Mouse (Mus musculus): ENCODE data around the gene Rassf10. TPM values are rescaled to one million over a fixed set of nuclear protein-coding genes. Genes with fewer than 3 reads are reported as not detected.
"Not testable (repeated sequence)": the region's sequence is repeated elsewhere in the genome, so short reads cannot be mapped to it uniquely, and the experiment has no call there.

Rassf10 gene
- total RNA-seq (2021): 1 to 10 TPM; 2.6 to 6.1 TPM
- long read RNA-seq, experiment 1, transcript Rassf10-201 (1 exons, 3,496 nt): major isoform, 12 of 12 reads
- long read RNA-seq, experiment 1, partial matches to known transcripts: 0 of 12 reads
- long read RNA-seq, experiment 1, other reads (novel, unspliced or antisense): 0 of 12 reads
- long read RNA-seq, experiment 2, transcript Rassf10-201 (1 exons, 3,496 nt): major isoform, 11 of 11 reads
- long read RNA-seq, experiment 2, partial matches to known transcripts: 0 of 11 reads
- long read RNA-seq, experiment 2, other reads (novel, unspliced or antisense): 0 of 11 reads

DNA sequence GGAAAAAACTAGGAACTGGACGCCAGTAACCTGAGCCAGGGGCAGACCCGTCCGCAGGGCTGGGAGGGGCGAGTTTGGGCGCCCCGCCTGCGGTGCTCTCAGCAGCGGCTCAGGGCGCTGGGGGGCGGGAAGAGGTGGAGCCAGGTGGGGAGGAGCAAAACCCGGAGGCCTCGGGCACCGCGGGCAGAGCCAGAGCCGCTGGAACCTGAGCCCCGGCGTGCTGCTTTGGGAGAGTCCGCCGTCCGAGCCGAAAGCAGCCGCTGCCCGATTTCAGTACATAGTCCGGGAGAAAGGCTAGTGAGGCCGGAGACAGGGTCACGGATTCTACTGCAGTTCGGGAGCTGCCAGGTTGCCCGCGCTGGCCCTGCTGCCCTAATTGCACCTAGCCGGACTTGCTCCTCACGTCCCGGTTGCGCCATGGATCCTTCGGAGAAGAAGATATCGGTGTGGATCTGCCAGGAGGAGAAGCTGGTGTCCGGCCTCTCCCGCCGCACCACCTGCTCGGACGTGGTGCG, at the start of gene Rassf10:
Gene Rassf10, plus strand, starts transcription at position 186 of the 515 bp plus-strand sequence.
- peak; percentile 95 for DNase-seq

DNA sequence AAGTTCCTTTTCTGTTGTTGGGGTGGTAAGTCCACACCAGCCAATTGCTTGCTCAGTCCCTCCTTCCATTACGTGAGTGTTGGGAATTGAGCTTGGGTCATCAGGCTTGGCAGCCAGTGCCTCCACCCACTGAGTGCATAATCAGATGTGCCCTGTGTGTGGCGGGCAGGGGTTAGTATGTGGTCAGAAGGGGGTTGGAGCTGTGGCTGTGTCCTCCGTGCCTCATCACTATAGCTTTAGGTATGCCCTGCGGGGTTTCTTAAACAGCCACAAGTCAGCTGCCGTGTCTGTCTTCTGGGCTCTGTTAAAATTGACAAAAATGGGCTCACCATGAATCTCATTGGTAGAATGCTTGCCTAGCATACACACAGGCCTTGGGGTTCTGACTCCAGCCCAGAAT, 46.9 kb upstream of the Rassf10 start:
- DNase-seq: no peak

DNA sequence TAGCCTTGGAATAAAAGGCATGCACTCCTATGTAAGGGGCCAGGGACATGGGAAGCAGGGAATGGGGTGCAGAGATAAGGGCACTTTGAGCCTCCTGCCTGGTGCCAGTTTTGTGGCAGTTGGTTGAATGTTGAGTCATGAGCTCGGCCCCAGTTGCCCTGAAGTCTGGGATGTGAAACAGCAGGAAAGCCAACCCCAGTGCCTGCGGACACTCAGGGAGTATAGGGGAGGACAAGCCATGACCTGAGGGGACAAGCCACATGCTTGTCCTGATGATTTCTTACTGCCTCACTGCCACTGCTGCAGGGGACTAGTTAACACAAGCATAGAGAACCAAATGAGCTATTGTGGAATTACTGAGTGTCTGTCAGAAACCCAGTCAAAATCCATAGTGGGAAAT, 46.3 kb upstream of the Rassf10 start:
- DNase-seq: peak; percentile 20

DNA sequence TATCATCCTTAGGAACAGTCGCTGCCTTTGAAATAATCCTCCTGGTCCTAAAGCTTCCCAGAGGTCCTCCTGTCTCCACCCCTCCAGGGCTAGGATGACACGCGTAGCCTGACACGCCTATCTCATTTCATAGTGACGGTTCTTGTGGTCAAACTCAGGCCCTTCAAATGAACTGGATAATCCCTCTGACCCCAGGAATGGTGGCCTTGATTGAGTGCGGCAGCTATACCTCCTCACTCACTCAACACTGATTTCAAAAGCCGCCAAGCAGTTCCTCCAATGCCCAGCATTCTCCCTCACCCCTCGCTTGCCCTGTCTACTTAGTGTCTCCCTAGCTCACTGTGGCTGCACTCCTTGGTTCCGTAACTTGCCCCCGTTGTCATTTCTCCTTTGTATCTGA, 44.6 kb upstream of the Rassf10 start:
- DNase-seq: no peak

DNA sequence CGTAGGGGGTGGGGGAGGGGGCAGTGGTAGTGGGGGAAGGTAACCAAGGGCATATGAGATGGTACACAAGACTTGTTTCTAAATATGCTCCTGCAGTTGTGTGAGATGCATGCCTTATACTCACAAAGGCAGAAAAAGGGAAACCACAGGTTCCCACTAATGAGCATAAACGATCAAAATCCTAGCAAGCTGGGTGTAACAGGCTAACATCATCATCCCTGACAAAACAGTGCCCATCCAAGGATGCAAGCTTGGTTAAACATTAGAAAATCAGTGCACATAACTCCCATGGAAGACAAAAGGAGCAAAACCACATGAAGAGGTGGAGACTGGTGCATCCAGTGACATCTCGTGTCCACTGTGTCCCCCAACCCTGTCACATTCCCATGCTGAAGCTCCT, 40.8 kb upstream of the Rassf10 start:
- no peak for DNase-seq

DNA sequence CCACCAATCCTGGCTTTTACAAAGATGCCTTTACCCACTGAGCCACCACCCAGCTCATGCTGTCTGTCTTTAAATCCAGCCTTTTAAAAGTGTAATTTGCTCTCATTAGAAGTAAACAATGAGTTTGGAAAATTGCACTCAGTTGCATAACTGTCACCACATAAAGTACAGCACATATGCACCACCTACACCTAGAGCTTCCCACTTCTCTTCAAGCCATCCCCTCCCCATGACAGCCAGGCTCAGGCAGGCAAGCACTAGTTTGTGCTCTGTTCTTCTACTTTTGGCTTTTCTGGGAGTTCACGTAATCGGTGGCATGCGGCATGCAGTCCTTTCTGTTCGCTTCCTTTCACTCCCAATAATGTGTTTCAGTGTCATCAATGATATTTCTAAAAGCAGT, 38.2 kb upstream of the Rassf10 start:
- no peak for DNase-seq

DNA sequence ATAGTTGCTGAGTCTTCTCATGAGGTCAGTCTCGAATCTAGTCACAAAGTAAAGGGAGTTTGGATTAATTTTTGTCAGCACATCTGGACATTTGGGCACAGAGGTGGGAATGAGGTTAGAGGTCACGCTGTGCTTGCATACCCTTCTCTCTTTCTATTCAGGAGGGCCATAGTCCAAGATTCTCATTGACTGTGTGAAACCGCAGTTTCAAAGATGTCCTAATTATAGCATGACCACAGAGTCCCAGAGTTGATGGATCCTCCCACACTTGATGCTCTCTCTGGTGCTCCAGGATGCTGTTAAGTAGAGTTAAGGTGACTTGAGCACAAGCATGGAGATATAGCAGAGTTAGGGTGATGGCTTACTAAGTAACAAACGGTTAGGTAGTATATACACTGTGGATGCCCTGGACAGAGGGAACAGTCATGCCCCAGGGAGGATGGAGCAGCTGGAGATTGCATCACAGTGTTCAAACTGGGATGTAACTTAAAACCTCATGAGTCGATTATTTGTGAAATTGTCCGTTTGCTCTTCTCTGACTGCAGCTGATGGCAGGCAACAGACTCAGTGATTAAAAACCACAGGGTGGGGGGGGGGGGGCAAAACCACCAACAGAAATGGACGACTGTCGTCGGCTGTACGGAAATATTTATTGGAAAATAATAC, 36.0 kb upstream of the Rassf10 start:
- no peak for DNase-seq

DNA sequence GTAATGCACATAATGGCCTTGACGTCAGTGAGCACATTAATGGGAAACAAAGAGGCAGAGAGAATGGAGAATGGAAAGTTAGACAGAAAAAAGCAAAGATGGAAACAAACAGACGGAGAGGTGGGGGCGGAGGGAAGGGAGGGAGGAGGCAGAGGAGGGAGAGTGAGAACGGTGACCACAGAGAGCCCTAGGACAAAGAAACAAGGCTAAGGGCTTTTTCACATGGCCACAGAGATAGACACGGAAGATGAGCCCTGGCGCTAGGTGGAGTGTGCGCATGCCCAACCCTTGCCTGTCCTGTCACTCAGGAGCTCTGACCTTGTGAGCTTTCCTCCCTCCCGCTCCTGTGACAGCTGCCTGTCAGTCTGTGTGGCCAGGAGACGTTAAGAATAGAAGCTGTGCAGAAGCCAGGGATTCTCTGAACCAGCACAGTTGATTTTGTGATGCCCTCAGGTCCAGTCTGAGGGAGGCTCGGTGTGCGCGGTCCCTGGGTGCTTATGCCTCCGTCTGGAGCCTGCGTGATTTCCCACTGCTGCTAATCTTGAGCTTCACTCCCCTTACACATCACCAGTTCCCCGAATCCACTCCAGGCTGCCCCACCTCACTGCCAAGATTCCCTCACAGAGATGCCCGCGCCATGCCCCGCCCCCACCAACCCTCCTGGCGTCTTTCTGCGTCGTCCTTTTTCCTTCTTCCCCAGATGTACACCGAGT, 35.3 kb upstream of the Rassf10 start:
- peak; percentile 66 for DNase-seq

DNA sequence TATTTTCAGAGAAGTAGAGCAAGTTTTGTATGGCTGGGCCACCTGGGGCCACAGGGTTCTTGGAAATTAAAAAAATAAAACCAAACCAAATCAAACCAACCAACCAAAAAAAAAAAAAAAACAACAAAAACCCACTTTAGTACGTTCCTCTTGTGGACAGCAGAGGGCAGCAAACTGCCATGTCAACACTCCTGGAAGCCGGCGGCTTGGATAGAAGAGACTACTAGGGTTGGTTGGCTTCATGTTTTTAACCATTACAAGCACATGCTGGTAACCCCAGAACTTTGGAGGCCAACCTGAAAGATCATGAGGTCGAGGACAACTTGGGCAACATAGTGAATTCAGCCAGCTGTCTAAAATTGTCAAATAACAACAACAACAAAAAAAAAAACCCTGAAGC, 33.9 kb upstream of the Rassf10 start:
- DNase-seq: peak; percentile 66

DNA sequence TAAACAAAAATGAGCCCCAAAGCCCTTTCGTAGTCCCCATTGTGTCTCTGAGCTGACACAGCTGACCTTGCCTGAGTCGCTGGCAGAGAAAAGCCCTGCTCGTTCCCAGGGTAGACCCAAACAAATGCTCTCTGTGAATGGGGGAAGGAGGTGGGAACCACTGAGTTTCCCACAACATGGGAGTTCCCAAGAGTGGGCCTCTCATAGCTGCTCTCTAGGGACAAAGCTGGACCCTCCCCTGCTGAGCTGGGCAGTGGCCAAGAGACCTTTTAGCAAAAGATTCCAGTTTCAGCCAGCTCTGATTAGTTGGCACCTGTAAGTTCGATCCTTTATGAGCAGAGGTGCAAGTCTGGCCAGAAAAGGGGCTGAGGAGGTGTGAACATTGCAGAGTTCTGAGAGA, 31.0 kb upstream of the Rassf10 start:
- no peak for DNase-seq

DNA sequence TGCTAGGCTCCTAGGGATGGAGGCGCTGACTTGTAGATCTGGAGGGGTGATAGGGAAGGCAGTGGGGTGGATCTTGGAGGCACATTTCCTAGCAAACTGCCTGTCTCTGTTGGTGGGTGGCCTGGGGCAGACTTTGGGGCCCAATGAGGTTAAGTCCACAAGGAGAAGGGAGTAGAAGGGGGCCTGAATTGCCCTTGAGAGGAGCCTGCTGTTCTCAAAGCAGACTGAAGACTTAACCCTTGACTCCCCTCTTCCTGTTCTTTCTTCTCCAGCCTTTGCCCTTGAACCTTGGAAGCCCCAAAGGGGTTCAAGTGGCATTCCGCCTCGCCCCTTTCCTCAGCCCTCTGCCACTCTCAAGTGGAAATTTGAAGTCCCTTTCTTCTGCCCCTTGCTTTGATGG, 30.1 kb upstream of the Rassf10 start:
- no peak for DNase-seq

DNA sequence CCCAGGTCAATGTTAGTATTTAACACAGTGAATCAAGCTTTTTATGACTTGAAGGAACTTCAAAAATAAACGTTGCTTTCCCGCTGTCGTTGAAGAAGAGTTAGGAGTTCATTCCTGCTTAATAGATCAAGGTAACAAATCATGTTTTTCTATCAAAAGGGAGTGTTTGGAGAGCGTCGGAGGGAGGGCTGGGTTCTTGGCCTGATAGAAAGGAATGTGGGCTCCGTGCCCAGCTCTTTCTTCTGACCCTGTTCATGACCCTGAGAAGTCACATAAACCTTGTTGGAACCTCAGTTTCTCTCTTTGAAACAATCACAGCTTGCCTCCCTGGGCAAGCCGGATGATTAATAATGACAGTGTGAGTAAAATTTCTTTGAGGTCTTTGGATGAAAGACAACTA, 23.1 kb upstream of the Rassf10 start:
- DNase-seq: peak; percentile 67

DNA sequence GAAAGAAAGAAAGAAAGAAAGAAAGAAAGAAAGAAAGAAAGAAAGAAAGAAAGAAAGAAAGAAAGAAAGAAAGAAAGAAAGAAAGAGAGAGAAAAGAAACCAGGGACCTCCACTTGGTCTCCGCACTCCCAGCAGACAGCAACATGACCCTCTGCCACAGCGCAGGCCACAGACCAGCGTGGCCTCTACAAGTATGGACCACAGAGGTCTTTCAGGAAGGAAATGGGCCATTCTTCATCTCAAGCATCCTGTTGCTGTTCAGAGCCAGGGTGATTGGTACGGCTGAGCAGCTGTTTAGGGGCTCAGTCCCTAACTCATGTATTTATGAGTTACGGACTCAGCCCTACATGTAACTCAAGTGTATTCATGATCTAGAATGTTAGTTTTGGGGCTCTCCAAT, 17.9 kb upstream of the Rassf10 start:
- DNase-seq: not testable (repeated sequence)

DNA sequence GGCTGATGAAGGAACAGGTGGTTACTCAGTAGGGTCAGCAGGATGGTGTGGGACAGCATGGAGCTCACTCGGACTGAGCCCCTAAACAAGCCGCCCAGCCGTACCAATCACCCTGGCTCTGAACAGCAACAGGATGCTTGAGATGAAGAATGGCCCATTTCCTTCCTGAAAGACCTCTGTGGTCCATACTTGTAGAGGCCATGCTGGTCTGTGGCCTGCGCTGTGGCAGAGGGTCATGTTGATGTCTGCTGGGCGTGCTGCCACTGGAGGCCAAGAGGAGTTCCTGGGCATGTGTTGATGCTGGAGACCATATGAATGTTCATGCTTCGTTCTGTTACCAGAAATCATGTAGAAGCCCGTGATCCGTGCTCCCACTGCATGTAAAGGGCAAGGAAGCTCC, 16.7 kb upstream of the Rassf10 start:
- no peak for DNase-seq

DNA sequence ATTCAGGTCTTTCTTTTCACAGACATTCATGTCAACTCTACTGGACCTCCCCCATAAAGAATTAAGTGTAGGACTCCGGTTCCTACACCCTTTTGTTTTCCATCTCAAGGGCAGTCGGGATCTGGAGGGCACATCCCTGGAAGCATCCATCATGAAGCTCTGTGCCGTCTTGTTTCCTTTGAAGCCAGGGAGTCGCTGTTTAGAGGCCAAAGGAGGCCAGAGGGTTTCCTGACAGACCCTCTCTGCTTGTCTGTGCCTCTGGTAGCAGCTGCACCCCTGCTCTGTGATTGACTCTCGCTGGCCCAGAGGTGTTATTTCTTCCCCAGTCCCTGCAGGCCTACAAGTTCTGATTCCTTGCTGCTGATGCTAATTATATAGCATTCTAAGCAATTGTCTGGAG, 14.8 kb upstream of the Rassf10 start:
- DNase-seq: no peak

DNA sequence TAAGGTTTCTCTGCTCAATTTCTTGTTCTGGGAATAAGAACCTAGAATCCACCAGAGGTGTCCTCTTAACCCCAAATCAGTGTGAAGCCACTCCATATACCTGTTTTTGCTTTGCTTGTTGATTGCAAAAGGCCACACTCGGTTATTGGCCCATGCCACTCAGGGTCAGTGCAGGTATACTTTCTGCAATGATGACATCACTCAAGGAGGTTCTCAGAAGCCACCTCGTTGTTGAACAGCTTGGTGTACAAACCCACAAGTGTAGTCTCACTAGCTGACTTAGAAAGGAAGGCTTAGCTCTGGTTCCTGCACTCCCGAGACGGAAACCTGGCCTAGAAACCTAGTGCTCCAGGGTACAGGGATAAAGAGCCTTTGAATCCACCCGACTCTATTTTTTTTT, 11.2 kb upstream of the Rassf10 start:
- no peak for DNase-seq

DNA sequence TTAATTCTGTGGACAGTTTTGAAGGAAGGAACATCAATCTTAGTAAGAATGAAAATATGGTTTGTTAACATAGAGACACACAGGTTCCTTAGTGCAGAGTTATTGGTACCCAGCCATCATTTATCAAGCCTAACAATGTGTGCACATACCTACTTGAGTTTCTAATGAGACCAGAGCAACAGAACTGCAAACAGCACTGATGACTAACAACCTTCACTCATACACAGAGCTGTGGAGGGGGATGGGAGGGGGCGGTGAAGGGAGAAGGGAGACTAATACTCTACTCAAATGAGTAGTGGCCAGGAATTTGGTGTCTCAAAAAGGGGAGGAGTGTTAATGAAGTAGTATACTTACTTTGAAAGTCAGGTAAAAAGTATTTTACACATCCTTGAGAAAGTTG, 10.7 kb upstream of the Rassf10 start:
- DNase-seq: no peak

DNA sequence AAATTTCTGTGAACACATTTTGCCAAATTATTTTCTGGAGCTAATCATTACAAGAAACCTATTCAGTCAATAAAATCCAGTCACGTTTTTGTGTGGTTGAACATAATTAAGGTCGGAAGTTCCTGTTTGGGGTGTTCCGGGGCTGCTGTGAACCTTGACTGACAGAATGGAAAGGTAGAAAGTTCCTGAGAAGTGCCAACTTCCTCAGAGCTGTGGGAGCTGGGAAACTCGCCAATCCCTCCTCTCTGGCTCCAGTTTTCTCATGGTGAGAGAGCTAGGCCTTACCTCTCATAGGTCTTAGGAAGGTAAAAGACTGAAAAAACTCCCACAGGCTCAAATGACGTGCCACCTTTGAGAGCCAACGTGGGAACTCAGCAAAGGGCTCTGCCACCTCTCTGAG, 7.1 kb upstream of the Rassf10 start:
- no peak for DNase-seq

DNA sequence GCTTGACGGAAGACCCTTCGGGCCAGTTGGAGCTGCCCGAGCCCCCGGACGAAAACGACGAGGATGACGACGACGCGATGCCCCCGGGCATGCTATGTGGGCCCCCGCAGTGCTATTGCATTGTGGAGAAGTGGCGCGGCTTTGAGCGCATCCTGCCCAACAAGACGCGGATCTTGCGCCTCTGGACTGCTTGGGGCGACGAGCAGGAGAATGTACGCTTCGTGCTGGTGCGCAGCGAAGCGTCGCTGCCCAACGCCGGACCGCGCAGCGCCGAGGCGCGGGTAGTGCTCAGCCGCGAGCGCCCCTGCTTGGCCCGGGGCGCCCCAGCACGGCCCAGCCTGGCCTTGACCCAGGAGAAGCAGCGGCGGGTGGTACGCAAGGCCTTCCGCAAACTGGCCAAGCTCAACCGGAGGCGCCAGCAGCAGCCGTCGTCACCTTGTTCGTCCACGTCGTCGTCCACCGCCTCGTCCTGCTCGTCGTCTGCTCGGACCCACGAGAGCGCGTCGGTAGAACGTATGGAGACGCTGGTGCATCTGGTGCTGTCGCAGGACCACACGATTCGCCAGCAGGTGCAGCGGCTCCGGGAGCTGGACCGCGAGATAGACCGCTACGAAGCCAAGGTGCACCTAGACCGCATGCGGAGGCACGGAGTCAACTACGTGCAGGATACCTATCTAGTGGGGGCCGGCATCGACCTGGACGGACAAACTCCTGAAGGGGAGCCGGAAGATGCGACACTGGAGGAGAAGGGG, 765 bp downstream of the Rassf10 start:
- peak; percentile 56 for DNase-seq

DNA sequence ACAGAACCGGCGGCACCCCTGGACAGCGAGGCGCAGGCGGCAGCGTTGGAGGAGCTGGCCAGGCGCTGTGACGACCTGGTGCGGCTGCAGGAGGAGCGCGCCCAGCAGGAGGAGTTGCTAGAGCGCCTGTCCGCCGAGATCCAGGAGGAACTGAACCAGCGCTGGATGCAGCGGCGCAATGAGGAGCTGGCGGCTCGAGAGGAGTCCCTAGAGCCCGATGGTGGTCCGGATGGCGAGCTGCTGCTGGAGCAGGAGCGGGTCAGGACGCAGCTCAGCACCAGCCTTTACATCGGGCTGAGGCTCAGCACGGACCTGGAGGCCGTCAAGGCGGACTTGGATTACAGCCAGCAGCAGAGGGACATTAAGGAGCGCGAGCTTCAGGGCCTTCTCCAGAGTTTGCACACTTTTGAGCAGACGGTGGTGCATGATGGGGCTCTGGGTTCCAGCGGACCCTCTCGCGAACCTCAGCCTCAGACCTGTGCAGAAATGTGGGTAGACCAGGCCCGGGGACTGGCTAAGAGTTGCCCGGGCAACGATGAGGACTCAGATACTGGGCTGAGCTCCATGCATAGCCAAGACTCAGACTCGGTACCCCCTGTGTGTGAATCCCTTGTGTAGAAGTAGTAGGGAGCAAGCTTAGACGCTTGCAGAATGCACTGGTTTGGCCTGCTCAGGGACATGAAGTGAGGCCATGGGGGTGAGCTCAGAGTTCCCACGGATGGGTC, 1.5 kb downstream of the Rassf10 start:
- DNase-seq: peak; percentile 66

DNA sequence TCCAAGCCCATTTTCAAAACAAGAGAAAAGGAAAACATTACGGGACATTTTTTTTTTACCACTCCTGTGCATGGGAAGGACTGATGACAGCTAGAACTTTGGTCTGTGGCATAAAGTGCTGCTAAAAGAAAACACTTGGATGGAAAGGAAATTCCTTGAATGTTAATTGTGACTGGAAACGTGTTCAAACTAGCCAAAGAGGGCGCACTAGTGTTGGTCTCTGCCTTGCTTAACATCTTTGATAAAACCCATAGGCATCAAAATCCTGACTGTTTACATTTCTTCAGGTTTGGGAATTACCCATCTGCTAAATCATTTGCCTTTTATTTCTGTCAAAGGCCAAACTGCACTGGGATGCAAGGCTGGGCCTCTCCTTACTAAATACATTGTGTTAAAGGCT, 2.2 kb downstream of the Rassf10 start:
- no peak for DNase-seq

DNA sequence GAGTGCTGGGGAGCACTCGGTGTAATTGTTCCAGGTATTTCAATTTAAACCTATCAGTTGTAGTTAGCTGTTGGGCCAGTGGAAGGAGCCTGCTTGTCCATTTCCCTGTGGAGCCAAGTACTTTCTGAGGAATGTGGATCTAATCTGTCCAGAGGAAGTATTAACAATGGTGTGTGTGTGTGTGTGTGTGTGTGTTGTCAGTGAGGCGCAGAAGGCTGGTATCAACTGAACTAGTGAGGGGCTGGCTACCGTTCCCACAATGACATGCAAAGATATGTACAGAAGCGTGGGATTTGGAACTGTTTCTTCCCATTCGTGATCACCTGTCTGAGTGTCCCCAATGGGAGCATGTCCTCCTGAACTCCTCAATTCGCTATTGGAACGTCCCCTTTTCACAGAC, 3.2 kb downstream of the Rassf10 start:
- DNase-seq: no peak

Measured in adrenal gland, postnatal 10 days (tissue).